10 mouse cellular contexts compared by ENCODE assay signal in genomic region chrX:151946986-151947385, GRCm38 (mm10). TPM values are rescaled to one million over a fixed set of nuclear protein-coding genes. Genes with fewer than 3 reads are reported as not detected.
A peak's percentile ranks its signal among the peaks of the same experiment; 100 is the strongest.
DNase-seq lines count a peak whose midpoint lies in the region; ATAC-seq and TF ChIP-seq lines count a peak whose summit lies in the region.
"Had no signal": no experiment of that assay in that cellular context is flagged by ENCODE, and none has a peak within 500 bp of the region (broad histone marks: within the 10 kb centered on the region; RNA-seq: fewer than 3 reads in every experiment).

No protein-coding gene starts in this region.

- no peak for TF ChIP-seq EP300 in stomach, postnatal 0 days (optimal IDR thresholded peaks at IDR 0.05)

- no peaks in the 10 kb centered on the region for H3K36me3 ChIP-seq in hindbrain, postnatal 0 days (ENCODE audit: insufficient read depth, low read length)
- H3K36me3 ChIP-seq in hindbrain, embryonic 11.5 days (ENCODE audit: control insufficient read depth, insufficient read depth, low read length), result no peaks in the 10 kb centered on the region
- H3K36me3 ChIP-seq in embryonic facial prominence, embryonic 11.5 days (replicated peaks; ENCODE audit: control insufficient read depth, insufficient read depth, low read depth, low read length), result no peaks in the 10 kb centered on the region
- no peaks in the 10 kb centered on the region for H3K36me3 ChIP-seq in stomach, postnatal 0 days (ENCODE audit: control insufficient read depth, insufficient read depth, low read length)

- H3K4me3 ChIP-seq in hindbrain, postnatal 0 days (ENCODE audit: low read length), result no peak overlapping the region
- H3K4me3 ChIP-seq in hindbrain, embryonic 11.5 days (ENCODE audit: low read depth, low read length), result no peak overlapping the region
- H3K4me3 ChIP-seq in embryonic facial prominence, embryonic 11.5 days (ENCODE audit: low read depth, low read length), result no peak overlapping the region
- H3K4me3 ChIP-seq in stomach, postnatal 0 days (ENCODE audit: low read depth, low read length), result no peak overlapping the region
- H3K4me3 ChIP-seq: megakaryocyte, embryonic 14.5 days had no signal

- no peak overlapping the region for H3K9ac ChIP-seq in hindbrain, postnatal 0 days (replicated peaks; ENCODE audit: low read length)
- no peak overlapping the region for H3K9ac ChIP-seq in hindbrain, embryonic 11.5 days (ENCODE audit: low read depth, low read length)
- H3K9ac ChIP-seq in embryonic facial prominence, embryonic 11.5 days (replicated peaks; ENCODE audit: low read length), result no peak overlapping the region
- H3K9ac ChIP-seq in stomach, postnatal 0 days (ENCODE audit: low read length), result no peak overlapping the region

- no peaks in the 10 kb centered on the region for H3K9me3 ChIP-seq in hindbrain, postnatal 0 days (ENCODE audit: low read length)
- no peaks in the 10 kb centered on the region for H3K9me3 ChIP-seq in hindbrain, embryonic 11.5 days (ENCODE audit: control insufficient read depth, low read length)
- H3K9me3 ChIP-seq in embryonic facial prominence, embryonic 11.5 days (replicated peaks; ENCODE audit: control insufficient read depth, low read length), result no peaks in the 10 kb centered on the region
- H3K9me3 ChIP-seq in stomach, postnatal 0 days (ENCODE audit: control insufficient read depth, low read length), result no peaks in the 10 kb centered on the region

- H3K27me3 ChIP-seq in hindbrain, postnatal 0 days (ENCODE audit: insufficient read depth, low read length), result no peaks in the 10 kb centered on the region; the same call in 1 of the 2 replicates
- H3K27me3 ChIP-seq in hindbrain, embryonic 11.5 days (ENCODE audit: control insufficient read depth, insufficient read depth, low read length), result peaks cover 4% of the 10 kb centered on the region; the same call in 1 of the 2 replicates
- H3K27me3 ChIP-seq in embryonic facial prominence, embryonic 11.5 days (ENCODE audit: control insufficient read depth, insufficient read depth, low read length), result no peaks in the 10 kb centered on the region
- no peaks in the 10 kb centered on the region for H3K27me3 ChIP-seq in stomach, postnatal 0 days (ENCODE audit: control insufficient read depth, insufficient read depth, low read length)

- peak; percentile 36 for DNase-seq in hindbrain, postnatal 0 days (ENCODE audit: low spot score)
- no peak for DNase-seq in hindbrain, embryonic 11.5 days (ENCODE audit: low spot score)
- DNase-seq in thymus, postnatal 4 days, result peak; percentile 3
- no peak for DNase-seq in thymus, postnatal 36 days
- DNase-seq in embryonic facial prominence, embryonic 11.5 days (ENCODE audit: low spot score), result peak; percentile 38
- peak; percentile 37 for DNase-seq in stomach, postnatal 0 days (ENCODE audit: low spot score)
- no peak for DNase-seq in B cell, adult 2 months
- DNase-seq in thymus, postnatal 14 days, result no peak
- DNase-seq: cerebellum, adult 9-11 months had no signal

- TF ChIP-seq CTCF in hindbrain, postnatal 0 days (IDR thresholded peaks at IDR 0.05; ENCODE audit: low read depth), result peak; percentile 62
- TF ChIP-seq CTCF in stomach, postnatal 0 days (IDR thresholded peaks at IDR 0.05; ENCODE audit: low read depth), result peak; percentile 72

- no peak overlapping the region for H3K27ac ChIP-seq in hindbrain, postnatal 0 days
- H3K27ac ChIP-seq in hindbrain, embryonic 11.5 days (ENCODE audit: low read depth, low read length), result no peak overlapping the region
- H3K27ac ChIP-seq in embryonic facial prominence, embryonic 11.5 days (replicated peaks; ENCODE audit: low read depth, low read length), result no peak overlapping the region
- H3K27ac ChIP-seq in stomach, postnatal 0 days (replicated peaks), result no peak overlapping the region

- H3K4me1 ChIP-seq in hindbrain, postnatal 0 days (ENCODE audit: insufficient read depth, low read length), result no peaks in the 10 kb centered on the region
- H3K4me1 ChIP-seq in hindbrain, embryonic 11.5 days (replicated peaks; ENCODE audit: control insufficient read depth, insufficient read depth, low read length), result no peaks in the 10 kb centered on the region
- no peaks in the 10 kb centered on the region for H3K4me1 ChIP-seq in embryonic facial prominence, embryonic 11.5 days (ENCODE audit: control insufficient read depth, insufficient read depth, low read length)
- no peaks in the 10 kb centered on the region for H3K4me1 ChIP-seq in stomach, postnatal 0 days (replicated peaks; ENCODE audit: control insufficient read depth, insufficient read depth)

- ATAC-seq in hindbrain, postnatal 0 days, result no peak
- ATAC-seq in hindbrain, embryonic 11.5 days (ENCODE audit: low FRiP score), result no peak
- ATAC-seq in embryonic facial prominence, embryonic 11.5 days (replicated peaks; ENCODE audit: insufficient number of reproducible peaks, low FRiP score, low TSS enrichment, low read depth), result no peak
- 0 out of 2 replicates have a peak, but pooled peaks have one; percentile 38 for ATAC-seq in stomach, postnatal 0 days (ENCODE audit: low FRiP score, low TSS enrichment)

- H3K4me2 ChIP-seq in hindbrain, postnatal 0 days (ENCODE audit: low read depth, low read length), result no peak overlapping the region
- H3K4me2 ChIP-seq in hindbrain, embryonic 11.5 days (replicated peaks; ENCODE audit: low read depth, low read length), result no peak overlapping the region
- no peak overlapping the region for H3K4me2 ChIP-seq in embryonic facial prominence, embryonic 11.5 days (ENCODE audit: low read depth, low read length)
- no peak overlapping the region for H3K4me2 ChIP-seq in stomach, postnatal 0 days (replicated peaks; ENCODE audit: low read depth)

- 65% methylated on average over 1 of the region's 1 CpGs for WGBS in hindbrain, postnatal 0 days
- 82% methylated on average over 1 of the region's 1 CpGs for WGBS in hindbrain, embryonic 11.5 days
- 64% methylated on average over 1 of the region's 1 CpGs for WGBS in embryonic facial prominence, embryonic 11.5 days
- 21% methylated on average over 1 of the region's 1 CpGs for WGBS in stomach, postnatal 0 days

RNA-seq across cellular contexts. Expression of gene Hsd17b10, which starts 54.7 kb away (rescaled TPM):
- 50.6 and 71.7 TPM in 2 replicates for total RNA-seq in hindbrain, postnatal 0 days (2014; rRNA removed)
- polyA plus RNA-seq in hindbrain, postnatal 0 days (2015; fragmentation: Nextera tagmentation; extraction: Ambion mirVana), result 106 and 112 TPM in 2 replicates
- 167 and 173 TPM in 2 replicates for polyA plus RNA-seq in hindbrain, embryonic 11.5 days (2014; fragmentation: Nextera tagmentation; extraction: Ambion mirVana)
- 242 and 246 TPM in 2 replicates for polyA plus RNA-seq in embryonic facial prominence, embryonic 11.5 days (2014; fragmentation: Nextera tagmentation; extraction: Ambion mirVana)
- 136 and 151 TPM in 2 replicates for polyA plus RNA-seq in stomach, postnatal 0 days (2015; fragmentation: Nextera tagmentation; extraction: Ambion mirVana)

Comparison
In these comparisons a context has a peak if more than half of its experiments do, and no peak if none do; other contexts are left out.
1. DNase-seq: peak in hindbrain, postnatal 0 days (single experiment), thymus, postnatal 4 days (single experiment), embryonic facial prominence, embryonic 11.5 days (single experiment) and stomach, postnatal 0 days (single experiment); none in hindbrain, embryonic 11.5 days (single experiment), thymus, postnatal 36 days (0 of 2), B cell, adult 2 months (0 of 2) and thymus, postnatal 14 days (single experiment).